Mouse (Mus musculus) ES-Bruce4 (cell line): ENCODE results near the gene Tm4sf19.

Experiments
- CTCF ChIP-seq: IDR thresholded peaks from one replicate; pipeline ENCODE4 v1.8.1; 2011; ENCODE audit warnings: low read depth, low read length
- EP300 ChIP-seq: IDR thresholded peaks from 2 replicates; pipeline ENCODE4 v1.6.1; 2011; ENCODE audit warnings: low read depth, low read length; ENCODE audit not compliant: insufficient read depth
- POLR2A ChIP-seq: IDR thresholded peaks from one replicate; pipeline ENCODE4 v1.8.1; 2011; ENCODE audit warnings: low read length; ENCODE audit not compliant: insufficient read depth

GRCm38 (mm10) chr16:32436657-32437056 lies 36.4 kb downstream of the Tm4sf19 start:
- TF ChIP-seq EP300, result no peak
- no peak for TF ChIP-seq POLR2A
- TF ChIP-seq CTCF, result no peak
